Mouse (Mus musculus): Measurements from ENCODE around the gene Fgf13.

The Fgf13 gene

GRCm38 (mm10) chrX:59186922-59187321 is 380.9 kb downstream of the Fgf13 start:
- DNase-seq (ENCODE audit: low spot score): no peak

GRCm38 (mm10) chrX:59182323-59182722 is 385.5 kb downstream of the Fgf13 start:
- DNase-seq (ENCODE audit: low spot score): no peak

GRCm38 (mm10) chrX:59179627-59180026 is 388.2 kb downstream of the Fgf13 start:
- no peak for DNase-seq (ENCODE audit: low spot score)

GRCm38 (mm10) chrX:59179081-59179596 is 388.7 kb downstream of the Fgf13 start:
- no peak for DNase-seq (ENCODE audit: low spot score)

GRCm38 (mm10) chrX:59177653-59178052 is 390.2 kb downstream of the Fgf13 start:
- DNase-seq (ENCODE audit: low spot score): no peak

GRCm38 (mm10) chrX:59172200-59172599 is 395.7 kb downstream of the Fgf13 start:
- no peak for DNase-seq (ENCODE audit: low spot score)

- DNase-seq (ENCODE audit: low spot score): no peak
Measured at GRCm38 (mm10) chrX:59166763-59167162, 401.1 kb downstream of the Fgf13 start.

GRCm38 (mm10) chrX:59141947-59142346 is 425.9 kb downstream of the Fgf13 start:
- DNase-seq (ENCODE audit: low spot score): peak; percentile 3

- DNase-seq (ENCODE audit: low spot score): peak; percentile 52
Measured at GRCm38 (mm10) chrX:59134928-59135361, 432.9 kb downstream of the Fgf13 start.

- peak; percentile 46 for DNase-seq (ENCODE audit: low spot score)
Measured at GRCm38 (mm10) chrX:59134166-59134861, 433.6 kb downstream of the Fgf13 start.

- peak; percentile 1 for DNase-seq (ENCODE audit: low spot score)
Measured at GRCm38 (mm10) chrX:59133834-59134165, 434.1 kb downstream of the Fgf13 start.

GRCm38 (mm10) chrX:59133416-59133815 is 434.5 kb downstream of the Fgf13 start:
- DNase-seq (ENCODE audit: low spot score): peak; percentile 2

GRCm38 (mm10) chrX:59126637-59127036 is 441.2 kb downstream of the Fgf13 start:
- DNase-seq (ENCODE audit: low spot score): no peak

GRCm38 (mm10) chrX:59113187-59113586 is 454.7 kb downstream of the Fgf13 start:
- no peak for DNase-seq (ENCODE audit: low spot score)

GRCm38 (mm10) chrX:59085928-59086327 is 481.9 kb downstream of the Fgf13 start:
- DNase-seq (ENCODE audit: low spot score): no peak

GRCm38 (mm10) chrX:59080427-59080826 is 487.4 kb downstream of the Fgf13 start:
- DNase-seq (ENCODE audit: low spot score): no peak

GRCm38 (mm10) chrX:59072083-59072482 is 495.8 kb downstream of the Fgf13 start:
- no peak for DNase-seq (ENCODE audit: low spot score)

- DNase-seq (ENCODE audit: low spot score): no peak
Measured at GRCm38 (mm10) chrX:59063157-59063556, 504.7 kb downstream of the Fgf13 start.

GRCm38 (mm10) chrX:59034969-59035368 is 532.9 kb downstream of the Fgf13 start:
- DNase-seq (ENCODE audit: low spot score): no peak
